Mouse (Mus musculus): ENCODE measurements at regions not wholly inside any gene's neighbourhood (a gene's known extent, or its start where the extent isn't known, plus 50 kb on each side); places are given as distances from the start of the nearest gene placed in this dataset.

GRCm38 (mm10) chr19:56120723-56121122 is 166.2 kb upstream of the Habp2 start:
- no peak for TF ChIP-seq CTCF (IDR thresholded peaks at IDR 0.05; ENCODE audit: extremely low read depth, insufficient read depth, insufficient read length, insufficient replicate concordance)
- TF ChIP-seq POLR2A (IDR thresholded peaks at IDR 0.05; ENCODE audit: low read depth, low read length): no peak
